Mouse (Mus musculus) forebrain, embryonic 11.5 days (tissue): ENCODE results near the gene Kcnt1. TPM values are rescaled to one million over a fixed set of nuclear protein-coding genes. Genes with fewer than 3 reads are reported as not detected.

ENCODE experiments used
- ATAC-seq: fragments of 200-750 bp; cut with Nextera tagmentation; replicated peaks from 2 replicates; pipeline ENCODE4 v1.8.0; 2017; ENCODE audit warnings: moderate TSS enrichment; ENCODE audit not compliant: low FRiP score
- DNase-seq: peaks from one replicate; pipeline ENCODE4 v3.0.0-alpha.2; 2017; ENCODE audit warnings: low spot score
- H3K27ac ChIP-seq: fragments of 300-500 bp; sonication (generic); 2 replicates; pipeline ENCODE4 v1.5.1; 2014; ENCODE audit warnings: low read depth, low read length
- H3K27me3 ChIP-seq: fragments of 300-500 bp; sonication (generic); 2 replicates; pipeline ENCODE4 v1.6.1; 2014; ENCODE audit warnings: mild to moderate bottlenecking, low read length, mixed read lengths; ENCODE audit not compliant: control insufficient read depth, insufficient read depth
- H3K36me3 ChIP-seq: fragments of 300-500 bp; sonication (generic); 2 replicates; pipeline ENCODE4 v1.6.1; 2014; ENCODE audit warnings: mild to moderate bottlenecking, low read length, moderate library complexity, mixed read lengths; ENCODE audit not compliant: control insufficient read depth, insufficient read depth
- H3K4me1 ChIP-seq: fragments of 300-500 bp; sonication (generic); replicated peaks from 2 replicates; pipeline ENCODE4 v1.6.1; 2014; ENCODE audit warnings: low read length, mixed read lengths; ENCODE audit not compliant: control insufficient read depth, insufficient read depth
- H3K4me2 ChIP-seq: fragments of 300-500 bp; sonication (generic); 2 replicates; pipeline ENCODE4 v1.6.1; 2014; ENCODE audit warnings: low read depth, mild to moderate bottlenecking, low read length, moderate library complexity, mixed read lengths; ENCODE audit not compliant: severe bottlenecking
- H3K4me3 ChIP-seq: fragments of 300-500 bp; sonication (generic); 2 replicates; pipeline ENCODE4 v1.5.1; 2014; ENCODE audit warnings: low read depth, low read length
- H3K9ac ChIP-seq: fragments of 300-500 bp; sonication (generic); 2 replicates; pipeline ENCODE4 v1.6.1; 2014; ENCODE audit warnings: low read length
- H3K9me3 ChIP-seq: fragments of 300-500 bp; sonication (generic); 2 replicates; pipeline ENCODE4 v1.6.1; 2016; ENCODE audit warnings: low read length, mixed read lengths; ENCODE audit not compliant: control insufficient read depth
- WGBS: fragments of 180-500 bp; shearing (Covaris S2); extraction: QIAGEN DNeasy Blood & Tissue Kit; methylation state at CpG from one replicate; pipeline ENCODE4 v1.1.7; 2014; 5-methylcytosine and 5-hydroxymethylcytosine counted together
- polyA plus RNA-seq: library from polyadenylated mRNA; unstranded; fragments of >200 nt; fragmentation: Nextera tagmentation; extraction: Ambion mirVana; gene quantifications from 2 replicates; pipeline ENCODE4 v1.2.1, GENCODE M21; 2014

Gene Kcnt1
- polyA plus RNA-seq, 1 experiment from 2014 or later, result 1.0 TPM

- ATAC-seq (no peak), DNase-seq (no peak)
- Histone ChIP-seq H3K4me3 (no peak overlapping the region; the same call in 1 of the 2 replicates), H3K4me2 (peak overlapping the region; percentile 99), H3K27me3 (peaks cover 15% of the 10 kb centered on the region), H3K9ac (no peak overlapping the region), H3K36me3 (no peaks in the 10 kb centered on the region), H3K27ac (no peak overlapping the region), H3K9me3 (no peaks in the 10 kb centered on the region), H3K4me1 (peaks cover 7% of the 10 kb centered on the region; the same call in 1 of the 2 replicates)
- 65% methylated on average over 5 of the region's 5 CpGs for WGBS
Observed at GRCm38 (mm10) chr2:25862696-25863270, 751 bp upstream of the Kcnt1 start.

- Histone ChIP-seq H3K4me3 (peak overlapping the region; percentile 48), H3K4me1 (peaks cover 7% of the 10 kb centered on the region; the same call in 1 of the 2 replicates), H3K27me3 (peaks cover 15% of the 10 kb centered on the region), H3K9ac (peak overlapping the region; percentile 52; the same call in 1 of the 2 replicates), H3K4me2 (peak overlapping the region; percentile 99), H3K27ac (no peak overlapping the region), H3K36me3 (no peaks in the 10 kb centered on the region), H3K9me3 (no peaks in the 10 kb centered on the region)
- DNase-seq (no peak), ATAC-seq (no peak)
- WGBS, result 5% methylated on average over 18 of the region's 18 CpGs
Observed at GRCm38 (mm10) chr2:25864230-25864629, 696 bp downstream of the Kcnt1 start.

GRCm38 (mm10) chr2:25865412-25865811, 1.9 kb downstream of the Kcnt1 start:
- no peak overlapping the region for H3K9ac ChIP-seq
- WGBS, result 28% methylated on average over 4 of the region's 4 CpGs

DNA sequence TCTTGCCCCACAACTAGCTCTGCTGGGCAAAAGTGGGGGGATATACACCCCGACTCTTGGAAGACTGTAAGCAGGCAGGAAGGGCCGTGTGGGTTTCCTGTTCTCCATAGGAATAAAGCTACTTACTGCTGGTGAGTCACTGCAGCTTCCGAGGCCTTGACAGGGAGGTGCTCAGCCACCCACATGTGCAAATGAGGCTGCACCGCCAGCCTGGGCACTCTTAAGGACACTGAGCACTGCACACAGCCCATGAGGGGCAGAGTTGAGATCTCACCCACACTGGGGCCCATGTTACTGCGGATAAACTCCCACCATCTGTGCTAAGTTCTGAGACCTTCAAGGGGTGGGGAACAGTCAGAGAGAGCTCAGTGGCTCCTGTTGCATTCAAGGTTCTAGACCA, 3.1 kb downstream of the Kcnt1 start:
- 64% methylated on average over 5 of the region's 5 CpGs for WGBS
- peaks cover 15% of the 10 kb centered on the region for H3K27me3 ChIP-seq

More at GRCm38 (mm10) chr2:25865412-25865811, 1.9 kb downstream of the Kcnt1 start:
- Histone ChIP-seq H3K36me3 (no peaks in the 10 kb centered on the region), H3K4me2 (no peak overlapping the region), H3K27ac (no peak overlapping the region), H3K9me3 (no peaks in the 10 kb centered on the region), H3K4me1 (peaks cover 7% of the 10 kb centered on the region; the same call in 1 of the 2 replicates), H3K4me3 (no peak overlapping the region), H3K27me3 (peaks cover 15% of the 10 kb centered on the region)
- no peak for DNase-seq
- ATAC-seq, result no peak

GRCm38 (mm10) chr2:25877250-25877735, 13.8 kb downstream of the Kcnt1 start:
- DNase-seq, result no peak
- Histone ChIP-seq H3K27ac (no peak overlapping the region), H3K4me3 (peak overlapping the region; percentile 43), H3K4me1 (no peaks in the 10 kb centered on the region), H3K9ac (peak overlapping the region; percentile 61; the same call in 1 of the 2 replicates), H3K36me3 (no peaks in the 10 kb centered on the region), H3K4me2 (peak overlapping the region; percentile 84), H3K9me3 (no peaks in the 10 kb centered on the region), H3K27me3 (peaks cover 9% of the 10 kb centered on the region)
- WGBS, result 30% methylated on average over 7 of the region's 7 CpGs
- no peak for ATAC-seq

More for the DNA sequence above, 3.1 kb downstream of the Kcnt1 start:
- H3K9me3 ChIP-seq, result no peaks in the 10 kb centered on the region
- H3K36me3 ChIP-seq, result no peaks in the 10 kb centered on the region
- no peak overlapping the region for H3K27ac ChIP-seq
- H3K4me3 ChIP-seq, result no peak overlapping the region
- ATAC-seq (no peak), DNase-seq (no peak)
- H3K4me2 ChIP-seq, result no peak overlapping the region
- peaks cover 7% of the 10 kb centered on the region; the same call in 1 of the 2 replicates for H3K4me1 ChIP-seq
- H3K9ac ChIP-seq, result no peak overlapping the region

DNA sequence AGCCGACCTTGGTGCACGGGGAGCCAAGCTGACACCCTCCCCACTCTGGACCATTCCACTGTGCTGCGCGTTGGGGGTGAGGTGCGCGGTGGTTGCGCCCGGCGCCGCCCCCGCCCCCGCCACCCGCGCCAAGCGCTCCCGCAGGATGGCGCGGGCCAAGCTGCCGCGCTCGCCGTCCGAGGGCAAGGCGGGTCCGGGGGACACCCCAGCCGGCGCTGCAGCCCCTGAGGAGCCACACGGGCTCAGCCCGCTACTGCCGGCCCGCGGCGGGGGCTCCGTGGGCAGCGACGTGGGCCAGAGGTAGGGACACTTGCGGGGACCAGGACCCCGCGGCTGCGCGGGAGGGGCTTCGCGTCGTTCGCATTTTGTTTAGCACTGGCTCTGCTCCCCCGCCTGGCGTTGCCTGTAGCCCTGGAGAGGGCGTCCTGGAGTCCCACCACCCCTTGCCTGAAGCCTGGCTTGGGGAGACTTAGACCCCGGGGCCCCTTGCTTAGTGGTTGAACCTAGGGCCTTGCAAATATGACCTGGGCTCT, 14.3 kb downstream of the Kcnt1 start:
- H3K4me2 ChIP-seq, result peak overlapping the region; percentile 84
- no peaks in the 10 kb centered on the region for H3K4me1 ChIP-seq
- ATAC-seq, result no peak
- peak overlapping the region; percentile 61 for H3K9ac ChIP-seq
- DNase-seq, result peak; percentile 55
- no peak overlapping the region for H3K27ac ChIP-seq
- H3K9me3 ChIP-seq, result no peaks in the 10 kb centered on the region
- H3K4me3 ChIP-seq, result peak overlapping the region; percentile 43
- peaks cover 9% of the 10 kb centered on the region for H3K27me3 ChIP-seq
- no peaks in the 10 kb centered on the region for H3K36me3 ChIP-seq
- WGBS, result 4% methylated on average over 37 of the region's 49 CpGs

DNA sequence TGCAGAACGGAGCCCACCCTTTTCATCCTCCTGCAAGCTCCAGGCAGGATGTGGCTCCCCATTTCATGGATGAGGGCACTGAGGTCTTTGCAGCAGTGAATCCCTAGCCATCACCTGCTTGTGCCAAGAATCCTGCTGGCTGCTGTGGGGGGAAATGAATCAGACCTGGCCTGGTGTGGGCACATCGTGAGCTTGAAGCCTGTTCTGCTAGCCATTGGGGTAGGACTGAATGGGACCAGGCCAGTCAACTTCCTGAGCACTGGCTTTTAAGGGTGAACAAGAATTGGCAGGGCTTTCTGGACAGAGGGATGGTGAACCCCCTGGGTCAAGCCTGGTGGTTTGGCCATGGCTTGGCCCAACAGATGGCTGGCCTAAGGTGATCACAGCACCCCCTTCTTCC, 15.0 kb downstream of the Kcnt1 start:
- peaks cover 9% of the 10 kb centered on the region for H3K27me3 ChIP-seq
- H3K36me3 ChIP-seq, result no peaks in the 10 kb centered on the region
- 94% methylated on average over 2 of the region's 2 CpGs for WGBS
- DNase-seq, result no peak
- H3K4me3 ChIP-seq, result no peak overlapping the region
- H3K4me2 ChIP-seq, result no peak overlapping the region
- H3K4me1 ChIP-seq, result no peaks in the 10 kb centered on the region
- H3K27ac ChIP-seq, result no peak overlapping the region
- H3K9ac ChIP-seq, result no peak overlapping the region
- H3K9me3 ChIP-seq, result no peaks in the 10 kb centered on the region
- no peak for ATAC-seq

GRCm38 (mm10) chr2:25879061-25879460, 15.5 kb downstream of the Kcnt1 start:
- Histone ChIP-seq H3K9ac (no peak overlapping the region), H3K9me3 (no peaks in the 10 kb centered on the region), H3K36me3 (no peaks in the 10 kb centered on the region), H3K27me3 (peaks cover 9% of the 10 kb centered on the region), H3K4me1 (no peaks in the 10 kb centered on the region), H3K4me2 (no peak overlapping the region), H3K4me3 (no peak overlapping the region), H3K27ac (no peak overlapping the region)
- DNase-seq (no peak), ATAC-seq (no peak)
- 65% methylated on average over 4 of the region's 4 CpGs for WGBS

- DNase-seq (no peak), ATAC-seq (no peak)
- H3K4me2 ChIP-seq, result no peak overlapping the region
- H3K27ac ChIP-seq, result no peak overlapping the region
- 50% methylated on average over 1 of the region's 1 CpGs for WGBS
- no peaks in the 10 kb centered on the region for H3K36me3 ChIP-seq
- no peaks in the 10 kb centered on the region for H3K4me1 ChIP-seq
- H3K9ac ChIP-seq, result no peak overlapping the region
- H3K9me3 ChIP-seq, result no peaks in the 10 kb centered on the region
- H3K4me3 ChIP-seq, result no peak overlapping the region
- peaks cover 9% of the 10 kb centered on the region for H3K27me3 ChIP-seq
Observed at GRCm38 (mm10) chr2:25882276-25882675, 18.7 kb downstream of the Kcnt1 start.
